8 mouse cellular contexts compared by ENCODE assay signal in the genomic region with DNA sequence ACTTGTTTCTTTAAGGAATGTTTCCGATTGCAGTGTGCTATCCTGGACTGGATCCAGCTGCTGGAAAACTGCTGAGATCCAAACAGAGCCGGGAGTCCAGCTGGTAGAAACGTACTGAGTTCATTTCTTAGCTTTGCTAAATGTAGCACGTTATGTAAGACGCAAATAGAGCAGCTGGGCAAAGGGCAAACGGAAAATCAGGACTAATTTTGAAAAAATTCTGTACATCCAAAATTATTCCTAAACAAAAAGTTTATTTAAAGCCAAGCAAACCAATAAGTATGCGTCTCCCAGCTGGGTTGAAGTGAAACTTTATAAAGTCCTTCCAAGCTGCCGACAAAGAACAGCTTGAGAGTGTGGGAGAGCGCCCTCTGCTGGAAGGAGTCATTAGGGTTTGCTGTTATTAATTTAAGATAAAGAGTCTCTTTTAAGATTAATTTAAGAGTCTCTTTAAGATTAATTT. TPM values are rescaled to one million over a fixed set of nuclear protein-coding genes. Genes with fewer than 3 reads are reported as not detected.
DNase-seq lines count a peak whose midpoint lies in the region; ATAC-seq and TF ChIP-seq lines count a peak whose summit lies in the region.

No protein-coding gene starts in this region.

- WGBS in forebrain, embryonic 11.5 days = 39% methylated on average over 9 of the region's 9 CpGs
- 17% methylated on average over 9 of the region's 9 CpGs for WGBS in liver, postnatal 0 days (ENCODE audit: insufficient replicate concordance)

- no peak for TF ChIP-seq EP300 in liver, postnatal 0 days (IDR thresholded peaks at IDR 0.05; ENCODE audit: low read depth)

- no peak for ATAC-seq in forebrain, embryonic 11.5 days (replicated peaks; ENCODE audit: low FRiP score)
- no peak for ATAC-seq in liver, postnatal 0 days

- intact Hi-C loops in heart, postnatal 14 days (cut with DNase I) = loop anchor here (2.0 to 5.0 kb wide), 2 partner anchors 146 to 268 kb away; no protein-coding TSS in a partner anchor

- peaks cover 35% of the 10 kb centered on the region for H3K4me1 ChIP-seq in E14TG2a.4 (replicated peaks; ENCODE audit: low read depth, low read length)
- peaks cover 6% of the 10 kb centered on the region for H3K4me1 ChIP-seq in bone marrow macrophage, adult 2 months (ENCODE audit: control insufficient read depth, insufficient read depth, low read length)
- H3K4me1 ChIP-seq in forebrain, embryonic 11.5 days (replicated peaks; ENCODE audit: control insufficient read depth, insufficient read depth, low read length) = no peaks in the 10 kb centered on the region
- 0 out of 2 replicates have a peak, but pooled peaks cover 2% of the 10 kb centered on the region for H3K4me1 ChIP-seq in liver, postnatal 0 days (ENCODE audit: insufficient read depth)

- no peaks in the 10 kb centered on the region for H3K36me3 ChIP-seq in E14TG2a.4 (ENCODE audit: insufficient read depth, low read length)
- H3K36me3 ChIP-seq in forebrain, embryonic 11.5 days (ENCODE audit: control insufficient read depth, insufficient read depth, low read length) = no peaks in the 10 kb centered on the region
- no peaks in the 10 kb centered on the region for H3K36me3 ChIP-seq in liver, postnatal 0 days (replicated peaks; ENCODE audit: insufficient read depth, low read length)

- no peak overlapping the region for H3K4me2 ChIP-seq in forebrain, embryonic 11.5 days (ENCODE audit: low read depth, low read length, severe bottlenecking)
- peak overlapping the region; percentile 60 for H3K4me2 ChIP-seq in liver, postnatal 0 days (ENCODE audit: low read depth, low read length)

- H3K9ac ChIP-seq in forebrain, embryonic 11.5 days (ENCODE audit: low read length) = no peak overlapping the region; the same call in 1 of the 2 replicates
- H3K9ac ChIP-seq in liver, postnatal 0 days (replicated peaks) = no peak overlapping the region

- TF ChIP-seq CTCF in E14TG2a.4 (conservative IDR thresholded peaks at IDR 0.05; ENCODE audit: low read length) = peak; percentile 87
- peak; percentile 43 for TF ChIP-seq CTCF in bone marrow macrophage, adult 2 months (IDR thresholded peaks at IDR 0.05; ENCODE audit: low read depth, low read length)
- TF ChIP-seq CTCF in liver, postnatal 0 days (IDR thresholded peaks at IDR 0.05; ENCODE audit: low read depth) = peak; percentile 87

- no peak overlapping the region for H3K27ac ChIP-seq in bone marrow macrophage, adult 2 months (ENCODE audit: insufficient read depth, low read depth, low read length)
- no peak overlapping the region for H3K27ac ChIP-seq in forebrain, embryonic 11.5 days (ENCODE audit: low read depth, low read length)
- no peak overlapping the region for H3K27ac ChIP-seq in liver, postnatal 0 days (ENCODE audit: low read depth)

- H3K9me3 ChIP-seq in E14TG2a.4 (ENCODE audit: low read length) = no peaks in the 10 kb centered on the region
- no peaks in the 10 kb centered on the region for H3K9me3 ChIP-seq in forebrain, embryonic 11.5 days (ENCODE audit: control insufficient read depth, low read length)
- H3K9me3 ChIP-seq in liver, postnatal 0 days (ENCODE audit: low read length) = no peaks in the 10 kb centered on the region

- no peaks in the 10 kb centered on the region for H3K27me3 ChIP-seq in E14TG2a.4 (ENCODE audit: insufficient read depth, low read length)
- no peaks in the 10 kb centered on the region for H3K27me3 ChIP-seq in forebrain, embryonic 11.5 days (ENCODE audit: control insufficient read depth, insufficient read depth, low read length)
- no peaks in the 10 kb centered on the region for H3K27me3 ChIP-seq in liver, postnatal 0 days (ENCODE audit: insufficient read depth, low read length)

- DNase-seq in forebrain, embryonic 11.5 days (ENCODE audit: low spot score) = peak; percentile 83
- DNase-seq in heart, postnatal 14 days = peak; percentile 83 to 89
- peak; percentile 35 to 88 for DNase-seq in layer of hippocampus, adult 18-20 months (ENCODE audit: low spot score in 2 of 2)
- DNase-seq in liver, postnatal 0 days = peak; percentile 83
- DNase-seq in ovary, postnatal 36 days (ENCODE audit: low spot score) = peak; percentile 73
- DNase-seq in thymus, postnatal 36 days = peak; percentile 45 to 69

- no peak overlapping the region for H3K4me3 ChIP-seq in E14TG2a.4 (replicated peaks; ENCODE audit: low read length)
- peak overlapping the region; percentile 28 for H3K4me3 ChIP-seq in bone marrow macrophage, adult 2 months (ENCODE audit: insufficient read depth, low read length)
- no peak overlapping the region for H3K4me3 ChIP-seq in forebrain, embryonic 11.5 days (ENCODE audit: low read depth, low read length)
- peak overlapping the region; percentile 23 for H3K4me3 ChIP-seq in liver, postnatal 0 days (ENCODE audit: low read depth, low read length)

- no peak for TF ChIP-seq POLR2A in bone marrow macrophage, adult 2 months (IDR thresholded peaks at IDR 0.05; ENCODE audit: borderline replicate concordance, low read depth, low read length)

RNA-seq across cellular contexts. Expression of a gene that starts 30.2 kb away (rescaled TPM):
- polyA plus RNA-seq in bone marrow macrophage, adult 2 months (2012; ENCODE audit: insufficient read depth, insufficient read length, missing spikeins) = not detected in 2 replicates
- 26.3 and 30.4 TPM in 2 replicates for polyA plus RNA-seq in forebrain, embryonic 11.5 days (2014; fragmentation: Nextera tagmentation; extraction: Ambion mirVana)
- 10 to 100 TPM; 12.9 to 13.9 TPM for total RNA-seq in heart, postnatal 14 days (2021)
- total RNA-seq in layer of hippocampus, adult 18-20 months (2021) = 10 to 100 TPM; 27.9 to 33.1 TPM
- 0.73 and 0.89 TPM in 2 replicates for polyA plus RNA-seq in liver, postnatal 0 days (2015; fragmentation: Nextera tagmentation; extraction: Ambion mirVana)

Comparison
In these comparisons a context has a peak if more than half of its experiments do, and no peak if none do; other contexts are left out.
1. H3K4me3 ChIP-seq: peak in bone marrow macrophage, adult 2 months (single experiment) and liver, postnatal 0 days (single experiment); none in E14TG2a.4 (single experiment) and forebrain, embryonic 11.5 days (single experiment).
2. RNA of a gene that starts 30.2 kb away (polyA plus RNA-seq): 26.3 to 30.4 TPM in forebrain, embryonic 11.5 days; 0.73 to 0.89 TPM in liver, postnatal 0 days and not detected in bone marrow macrophage, adult 2 months; every median in the first group is over 10 times any median in the second.
3. Peak in every context shown above with its lines, with median percentiles within 50 percentile points of each other: CTCF ChIP-seq and DNase-seq.